Mouse (Mus musculus) MEL (cell line): ENCODE results near the gene Synrg. TPM values are rescaled to one million over a fixed set of nuclear protein-coding genes. Genes with fewer than 3 reads are reported as not detected.

Experiments used
- DNase-seq: peaks from one replicate; pipeline ENCODE4 v3.0.0; 2011; ENCODE audit warnings: low read depth, low spot score
- H3K27ac ChIP-seq: 2 replicates; pipeline ENCODE4 v1.5.1; 2012; ENCODE audit warnings: low read depth, mild to moderate bottlenecking, control low read depth, low read length, moderate library complexity; ENCODE audit not compliant: control insufficient read depth
- H3K27me3 ChIP-seq, 2 experiments: fragments of 150-350 bp in 1 of 2; sonication (generic) in 1 of 2; 2 replicates each; pipeline ENCODE4 v1.6.1; 2012; ENCODE audit warnings: low read length in 2 of 2, mild to moderate bottlenecking in 2 of 2, improper control_type of control experiment in 1 of 2, moderate library complexity in 1 of 2; ENCODE audit not compliant: insufficient read depth in 2 of 2, control insufficient read depth in 1 of 2
- H3K36me3 ChIP-seq, 2 experiments: 2 replicates each; pipeline ENCODE4 v1.6.1; 2012 to 2014; ENCODE audit warnings: low read length in 2 of 2, improper control_type of control experiment in 1 of 2, inconsistent platforms in 1 of 2, mild to moderate bottlenecking in 1 of 2; ENCODE audit not compliant: insufficient read depth in 2 of 2, control insufficient read depth in 1 of 2
- H3K4me1 ChIP-seq, 2 experiments: fragments of 150-350 bp in 1 of 2; sonication (generic) in 1 of 2; 2 replicates each; pipeline ENCODE4 v1.6.1; 2012; ENCODE audit warnings: low read length in 2 of 2, improper control_type of control experiment in 1 of 2, mild to moderate bottlenecking in 1 of 2; ENCODE audit not compliant: insufficient read depth in 2 of 2, control insufficient read depth in 1 of 2
- H3K4me3 ChIP-seq, 2 experiments: fragments of 150-350 bp in 1 of 2; sonication (generic) in 1 of 2; 2 replicates each; pipeline ENCODE4 v1.5.1; 2012; ENCODE audit warnings: low read depth in 2 of 2, low read length in 2 of 2, mild to moderate bottlenecking in 2 of 2, moderate library complexity in 2 of 2, control low read depth in 1 of 2, improper control_type of control experiment in 1 of 2; ENCODE audit not compliant: control insufficient read depth in 1 of 2, insufficient read depth in 1 of 2
- H3K79me2 ChIP-seq: 2 replicates; pipeline ENCODE4 v1.6.1; 2012; ENCODE audit warnings: mild to moderate bottlenecking, low read length, moderate library complexity; ENCODE audit not compliant: control insufficient read depth, poor library complexity, insufficient read depth
- H3K9ac ChIP-seq: 2 replicates; pipeline ENCODE4 v1.6.1; 2012; ENCODE audit warnings: low read depth, mild to moderate bottlenecking, control low read depth, low read length, moderate library complexity; ENCODE audit not compliant: control insufficient read depth, poor library complexity, severe bottlenecking
- H3K9me3 ChIP-seq: fragments of 150-350 bp; sonication (generic); replicated peaks from 2 replicates; pipeline ENCODE4 v1.6.1; 2012; ENCODE audit warnings: mild to moderate bottlenecking, low read length, improper control_type of control experiment, moderate library complexity; ENCODE audit not compliant: insufficient read depth
- BHLHE40 ChIP-seq: IDR thresholded peaks from 2 replicates; pipeline ENCODE4 v1.6.1; 2012; ENCODE audit warnings: low read depth, mild to moderate bottlenecking, inconsistent platforms, low read length, improper control_type of control experiment, borderline replicate concordance
- CHD2 ChIP-seq: IDR thresholded peaks from 2 replicates; pipeline ENCODE4 v1.6.1; 2011; ENCODE audit warnings: low read length, improper control_type of control experiment
- CTCF ChIP-seq, 3 experiments: IDR thresholded peaks in 2 of 3; conservative IDR thresholded peaks in 1 of 3; 2 replicates each; pipeline ENCODE4 v1.5.1; 2011 to 2012; ENCODE audit warnings: low read length in 3 of 3, low read depth in 2 of 3, mild to moderate bottlenecking in 2 of 3, improper control_type of control experiment in 1 of 3, inconsistent platforms in 1 of 3, mixed read lengths in 1 of 3, moderate library complexity in 1 of 3; ENCODE audit not compliant: control insufficient read depth in 1 of 3, insufficient read depth in 1 of 3, poor library complexity in 1 of 3, severe bottlenecking in 1 of 3
- ELF1 ChIP-seq: IDR thresholded peaks from 2 replicates; pipeline ENCODE4 v1.6.1; 2014; ENCODE audit warnings: low read depth, mild to moderate bottlenecking, inconsistent platforms, low read length, improper control_type of control experiment, moderate library complexity
- ETS1 ChIP-seq: IDR thresholded peaks from 2 replicates; pipeline ENCODE4 v1.6.1; 2012; ENCODE audit warnings: low read depth, mild to moderate bottlenecking, inconsistent platforms, low read length, improper control_type of control experiment, moderate library complexity
- GABPA ChIP-seq: IDR thresholded peaks from 2 replicates; pipeline ENCODE4 v1.6.1; 2012; ENCODE audit warnings: low read depth, mild to moderate bottlenecking, inconsistent platforms, low read length, improper control_type of control experiment, moderate library complexity
- GATA1 ChIP-seq: IDR thresholded peaks from 2 replicates; pipeline ENCODE4 v1.6.1; 2011; ENCODE audit warnings: low read depth, low read length, improper control_type of control experiment
- HCFC1 ChIP-seq: IDR thresholded peaks from 2 replicates; pipeline ENCODE4 v1.6.1; 2012; ENCODE audit warnings: low read depth, mild to moderate bottlenecking, inconsistent platforms, low read length, improper control_type of control experiment, moderate library complexity
- KAT2A ChIP-seq: conservative IDR thresholded peaks from 2 replicates; pipeline ENCODE4 v1.6.1; 2012; ENCODE audit warnings: low read depth, low read length, improper control_type of control experiment, inconsistent platforms
- MAFK ChIP-seq: IDR thresholded peaks from 2 replicates; pipeline ENCODE4 v1.6.1; 2011; ENCODE audit warnings: low read depth, mild to moderate bottlenecking, low read length, improper control_type of control experiment, borderline replicate concordance
- MAX ChIP-seq: IDR thresholded peaks from 2 replicates; pipeline ENCODE4 v1.6.1; 2011; ENCODE audit warnings: low read length, improper control_type of control experiment
- MAZ ChIP-seq: IDR thresholded peaks from 2 replicates; pipeline ENCODE4 v1.6.1; 2012; ENCODE audit warnings: low read depth, mild to moderate bottlenecking, inconsistent platforms, low read length, improper control_type of control experiment
- MXI1 ChIP-seq: IDR thresholded peaks from 2 replicates; pipeline ENCODE4 v1.6.1; 2011; ENCODE audit warnings: mild to moderate bottlenecking, low read depth, low read length, improper control_type of control experiment
- MYC ChIP-seq: IDR thresholded peaks from 2 replicates; pipeline ENCODE4 v1.6.1; 2011; ENCODE audit warnings: low read depth, mild to moderate bottlenecking, low read length, improper control_type of control experiment, moderate library complexity
- NELFE ChIP-seq: IDR thresholded peaks from 2 replicates; pipeline ENCODE4 v1.6.1; 2011; ENCODE audit warnings: low read depth, low read length, improper control_type of control experiment
- NRF1 ChIP-seq: IDR thresholded peaks from 2 replicates; pipeline ENCODE4 v1.6.1; 2014; ENCODE audit warnings: low read depth, mild to moderate bottlenecking, inconsistent platforms, low read length, improper control_type of control experiment, moderate library complexity; ENCODE audit not compliant: poor library complexity, insufficient read depth, severe bottlenecking
- POLR2A ChIP-seq, 2 experiments: IDR thresholded peaks; 2 replicates each; pipeline ENCODE4 v1.6.1; 2011 to 2012; ENCODE audit warnings: low read length in 2 of 2, mild to moderate bottlenecking in 2 of 2, control low read depth in 1 of 2, improper control_type of control experiment in 1 of 2, low read depth in 1 of 2, moderate library complexity in 1 of 2; ENCODE audit not compliant: control insufficient read depth in 1 of 2, insufficient read depth in 1 of 2, poor library complexity in 1 of 2
- SIN3A ChIP-seq: IDR thresholded peaks from 2 replicates; pipeline ENCODE4 v1.6.1; 2012; ENCODE audit warnings: low read length, improper control_type of control experiment, inconsistent platforms
- TAL1 ChIP-seq: IDR thresholded peaks from 2 replicates; pipeline ENCODE4 v1.6.1; 2012; ENCODE audit warnings: mild to moderate bottlenecking, inconsistent platforms, low read length, moderate library complexity, mixed read lengths
- TBP ChIP-seq: IDR thresholded peaks from 2 replicates; pipeline ENCODE4 v1.8.0; 2011; ENCODE audit warnings: low read depth, low read length, improper control_type of control experiment
- TCF12 ChIP-seq: IDR thresholded peaks from 2 replicates; pipeline ENCODE4 v1.6.1; 2014; ENCODE audit warnings: low read depth, mild to moderate bottlenecking, inconsistent platforms, low read length, improper control_type of control experiment, moderate library complexity
- polyA plus RNA-seq, 2 experiments: library from polyadenylated mRNA; stranded (reverse) in 1 of 2; unstranded in 1 of 2; fragments of >175 nt in 1 of 2; fragments of >200 nt in 1 of 2; gene quantifications; 2 replicates each; pipeline versions ENCODE4 v1.2.1 to v1.2.4; 2012; ENCODE audit warnings: low replicate concordance in 2 of 2, low read depth in 1 of 2; ENCODE audit not compliant: insufficient read length in 2 of 2, insufficient read depth in 1 of 2, missing spikeins in 1 of 2
- total RNA-seq: library from RNA; depleted of rRNA; stranded (reverse); fragments of 300-350 nt; gene quantifications from 2 replicates; pipeline ENCODE4 v1.2.3, GENCODE M21; 2012

Gene Synrg
- total and polyA plus RNA-seq, 3 experiments: 24.7 to 75.3 (median 26.4) TPM

DNA sequence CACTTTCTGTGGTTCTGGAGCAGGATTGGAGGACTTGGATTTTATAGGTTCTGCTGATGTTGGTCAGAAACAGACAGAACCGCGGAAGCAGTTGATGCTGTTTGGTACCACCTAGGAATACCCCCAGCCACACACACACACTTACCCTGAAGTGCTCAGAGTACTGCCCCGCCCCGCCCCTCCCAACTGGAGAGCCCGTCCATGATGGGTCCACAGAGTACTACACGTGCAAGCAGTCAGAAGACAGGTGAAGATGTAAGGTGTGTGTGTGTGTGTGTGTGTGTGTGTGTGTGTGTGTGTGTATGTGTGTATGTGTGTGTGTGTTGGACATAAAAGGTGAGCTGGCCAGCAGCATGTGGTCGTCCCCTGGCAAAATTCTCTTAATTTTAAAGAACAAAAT lies 88.8 kb downstream of the Synrg start:
- no peak for TF ChIP-seq MAZ
- TF ChIP-seq MAFK: no peak
- TF ChIP-seq CTCF (IDR thresholded peaks at IDR 0.05 in 2 of 3, conservative IDR thresholded peaks at IDR 0.05 in 1 of 3; ENCODE audit: control insufficient read depth in 1 of 3, insufficient read depth in 1 of 3, low read depth in 2 of 3, low read length in 3 of 3, poor library complexity in 1 of 3, severe bottlenecking in 1 of 3): no peak
- no peak for TF ChIP-seq TBP
- TF ChIP-seq ELF1: no peak
- no peak for TF ChIP-seq KAT2A
- no peak for TF ChIP-seq GABPA
- TF ChIP-seq TCF12: no peak
- TF ChIP-seq CHD2: no peak
- TF ChIP-seq NELFE: no peak
- no peak for TF ChIP-seq TAL1
- no peak for TF ChIP-seq MYC
- TF ChIP-seq ETS1: no peak
- TF ChIP-seq HCFC1: no peak
- Histone ChIP-seq H3K27ac (no peak overlapping the region), H3K36me3 (no peaks in the 10 kb centered on the region), H3K27me3 (no peaks in the 10 kb centered on the region), H3K4me3 (no peak overlapping the region), H3K4me1 (no peaks in the 10 kb centered on the region), H3K9me3 (no peaks in the 10 kb centered on the region), H3K79me2 (no peaks in the 10 kb centered on the region), H3K9ac (no peak overlapping the region)
- no peak for DNase-seq

DNA sequence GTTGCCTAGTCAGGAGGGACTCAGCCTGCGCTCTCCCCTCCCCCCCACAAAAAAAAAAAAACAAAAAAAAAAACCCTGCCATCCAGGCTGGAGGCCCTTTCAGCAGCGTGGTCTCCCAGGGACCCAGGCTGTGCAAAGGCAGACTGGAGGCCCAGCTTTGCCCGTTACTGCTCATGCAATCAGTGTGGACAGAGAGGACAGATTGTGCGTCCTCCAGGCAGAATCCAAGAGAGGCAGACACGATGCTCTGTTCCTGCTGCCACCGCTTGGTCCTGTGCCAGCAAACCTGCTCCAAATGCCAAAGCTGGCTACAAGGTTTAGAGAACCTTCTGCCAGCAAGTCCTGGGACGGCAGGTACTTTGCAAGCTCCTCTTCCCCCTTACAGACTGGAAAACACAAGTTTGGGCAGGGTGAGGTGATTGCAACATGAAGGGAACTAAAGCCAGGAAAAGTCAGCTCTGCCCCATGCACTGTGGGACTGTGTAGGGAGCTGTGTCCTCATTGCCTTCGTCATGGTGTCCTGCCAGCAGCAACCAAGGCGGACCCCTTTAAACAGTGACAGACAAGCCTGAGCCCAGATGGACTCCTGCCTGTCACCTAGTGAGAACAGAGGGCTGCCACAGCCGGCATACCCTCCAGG lies 89.4 kb downstream of the Synrg start:
- no peak overlapping the region for H3K27ac ChIP-seq
- no peaks in the 10 kb centered on the region for H3K4me1 ChIP-seq
- no peaks in the 10 kb centered on the region for H3K9me3 ChIP-seq
- no peak for DNase-seq
- H3K27me3 ChIP-seq: no peaks in the 10 kb centered on the region
- H3K4me3 ChIP-seq: no peak overlapping the region
- no peaks in the 10 kb centered on the region for H3K36me3 ChIP-seq
- no peak overlapping the region for H3K9ac ChIP-seq
- TF ChIP-seq ETS1 (no peak), NRF1 (no peak), GATA1 (no peak), MAX (no peak), POLR2A (IDR thresholded peaks at IDR 0.05; ENCODE audit: control insufficient read depth in 1 of 2, insufficient read depth in 1 of 2, low read depth in 1 of 2, low read length in 2 of 2, poor library complexity in 1 of 2) (no peak), ELF1 (no peak), BHLHE40 (no peak), SIN3A (no peak), MXI1 (no peak), KAT2A (no peak)
- no peaks in the 10 kb centered on the region for H3K79me2 ChIP-seq
